Comparison of ENCODE assay signal across 27 mouse cellular contexts in genomic region chr15:97755361-97755760, GRCm38 (mm10). TPM values are rescaled to one million over a fixed set of nuclear protein-coding genes. Genes with fewer than 3 reads are reported as not detected.
DNase-seq lines count a peak whose midpoint lies in the region; ATAC-seq and TF ChIP-seq lines count a peak whose summit lies in the region.
"Had no signal": no experiment of that assay in that cellular context is flagged by ENCODE, and none has a peak within 500 bp of the region (broad histone marks: within the 10 kb centered on the region; RNA-seq: fewer than 3 reads in every experiment).

No protein-coding gene starts in this region.

- no peak overlapping the region for H3K9ac ChIP-seq in embryonic facial prominence, embryonic 14.5 days (ENCODE audit: low read depth, low read length)
- H3K9ac ChIP-seq in hindbrain, embryonic 13.5 days, result peak overlapping the region; percentile 43; the same call in 1 of the 2 replicates
- H3K9ac ChIP-seq in hindbrain, embryonic 14.5 days, result no peak overlapping the region
- H3K9ac ChIP-seq: liver, postnatal 0 days; neural tube, embryonic 15.5 days had no signal

- no peaks in the 10 kb centered on the region for H3K27me3 ChIP-seq in embryonic facial prominence, embryonic 14.5 days (replicated peaks; ENCODE audit: control insufficient read depth, insufficient read depth, low read length)
- peaks cover 5% of the 10 kb centered on the region; the same call in 1 of the 2 replicates for H3K27me3 ChIP-seq in embryonic facial prominence, embryonic 10.5 days (replicated peaks; ENCODE audit: low read depth, poor library complexity, severe bottlenecking)
- H3K27me3 ChIP-seq in hindbrain, embryonic 13.5 days, result 0 out of 2 replicates have a peak, but pooled peaks cover 12% of the 10 kb centered on the region
- H3K27me3 ChIP-seq in hindbrain, embryonic 14.5 days (ENCODE audit: control insufficient read depth, insufficient read depth, low read length), result no peaks in the 10 kb centered on the region
- H3K27me3 ChIP-seq in Patski, result no peaks in the 10 kb centered on the region
- H3K27me3 ChIP-seq: neural tube, embryonic 15.5 days had no signal

- in situ Hi-C loops in Patski (cut with MboI; ENCODE audit: low pct_unique_long_range_greater_than_20kb), result no loop called here

- TF ChIP-seq CTCF in Patski (IDR thresholded peaks at IDR 0.05), result no peak

- POLR2A ChIA-PET in Patski (lab: Charles Lee), result interaction anchor here (1.4 kb wide), 1 partner anchor 26 kb away, joined by 4 read pairs; no protein-coding TSS in a partner anchor

- DNase-seq in embryonic facial prominence, embryonic 14.5 days (ENCODE audit: low spot score), result no peak
- no peak for DNase-seq in embryonic facial prominence, embryonic 10.5 days (ENCODE audit: low spot score)
- DNase-seq in hindbrain, embryonic 14.5 days (ENCODE audit: low spot score), result no peak
- no peak for DNase-seq in Patski (ENCODE audit: low read depth, low spot score)
- peak; percentile 41 for DNase-seq in retina, postnatal 1 day
- no peak for DNase-seq in frontal cortex, postnatal 10 days (ENCODE audit: low spot score in 2 of 2)
- DNase-seq: adrenal gland, postnatal 14 days; cerebellum, adult 9-10 months; gastrocnemius, postnatal 36 days; heart, postnatal 14 days; kidney, adult 9 months; kidney, postnatal 14 days; liver, postnatal 0 days; thymus, adult 2 months; thymus, postnatal 4 days had no signal

- no peak for ATAC-seq in embryonic facial prominence, embryonic 14.5 days (ENCODE audit: low read depth)
- no peak for ATAC-seq in hindbrain, embryonic 13.5 days (ENCODE audit: low FRiP score)
- ATAC-seq in hindbrain, embryonic 14.5 days (ENCODE audit: low FRiP score), result no peak
- ATAC-seq in Patski, result peak; percentile 32
- no peak for ATAC-seq in activated CD4-positive, CD25-positive, alpha-beta regulatory T cell, adult 4 months
- ATAC-seq: CD4-positive, CD25-positive, alpha-beta regulatory T cell, adult 4 months; forebrain, embryonic 16.5 days; hindbrain, embryonic 16.5 days; intestine, embryonic 16.5 days; liver, postnatal 0 days; lung, postnatal 0 days had no signal

- H3K27ac ChIP-seq in embryonic facial prominence, embryonic 14.5 days (replicated peaks; ENCODE audit: low read depth, low read length), result peak overlapping the region; percentile 39; the same call in 1 of the 2 replicates
- H3K27ac ChIP-seq in embryonic facial prominence, embryonic 10.5 days (replicated peaks), result no peak overlapping the region; the same call in 1 of the 2 replicates
- no peak overlapping the region for H3K27ac ChIP-seq in hindbrain, embryonic 13.5 days
- H3K27ac ChIP-seq in hindbrain, embryonic 14.5 days, result no peak overlapping the region
- H3K27ac ChIP-seq: forebrain, embryonic 10.5 days; midbrain, embryonic 10.5 days; neural tube, embryonic 15.5 days; stomach, postnatal 0 days had no signal

- H3K4me1 ChIP-seq in embryonic facial prominence, embryonic 14.5 days (ENCODE audit: control insufficient read depth, insufficient read depth, low read length), result peaks cover 28% of the 10 kb centered on the region
- H3K4me1 ChIP-seq in embryonic facial prominence, embryonic 10.5 days, result peaks cover 29% of the 10 kb centered on the region
- H3K4me1 ChIP-seq in hindbrain, embryonic 13.5 days (replicated peaks), result peaks cover 29% of the 10 kb centered on the region
- H3K4me1 ChIP-seq in hindbrain, embryonic 14.5 days (replicated peaks; ENCODE audit: control insufficient read depth, insufficient read depth, low read length), result peaks cover 8% of the 10 kb centered on the region

- CTCF ChIA-PET in Patski (lab: Charles Lee), result no interaction called here

- peaks cover 12% of the 10 kb centered on the region for H3K36me3 ChIP-seq in embryonic facial prominence, embryonic 14.5 days (ENCODE audit: control insufficient read depth, insufficient read depth, low read length)
- H3K36me3 ChIP-seq in embryonic facial prominence, embryonic 10.5 days (replicated peaks), result no peaks in the 10 kb centered on the region
- 0 out of 2 replicates have a peak, but pooled peaks cover 8% of the 10 kb centered on the region for H3K36me3 ChIP-seq in hindbrain, embryonic 13.5 days
- no peaks in the 10 kb centered on the region for H3K36me3 ChIP-seq in hindbrain, embryonic 14.5 days (replicated peaks; ENCODE audit: control insufficient read depth, insufficient read depth)
- H3K36me3 ChIP-seq: forebrain, embryonic 10.5 days; midbrain, embryonic 10.5 days had no signal

- no peak overlapping the region for H3K4me3 ChIP-seq in embryonic facial prominence, embryonic 14.5 days (ENCODE audit: low read depth, low read length)
- H3K4me3 ChIP-seq in embryonic facial prominence, embryonic 10.5 days, result no peak overlapping the region
- no peak overlapping the region for H3K4me3 ChIP-seq in hindbrain, embryonic 13.5 days
- no peak overlapping the region for H3K4me3 ChIP-seq in hindbrain, embryonic 14.5 days (replicated peaks; ENCODE audit: low read length)
- H3K4me3 ChIP-seq: forebrain, embryonic 10.5 days; midbrain, embryonic 10.5 days; neural tube, embryonic 15.5 days had no signal

- no peaks in the 10 kb centered on the region for H3K9me3 ChIP-seq in embryonic facial prominence, embryonic 14.5 days (ENCODE audit: control insufficient read depth, low read length)
- H3K9me3 ChIP-seq in embryonic facial prominence, embryonic 10.5 days, result no peaks in the 10 kb centered on the region
- H3K9me3 ChIP-seq in hindbrain, embryonic 13.5 days, result no peaks in the 10 kb centered on the region
- H3K9me3 ChIP-seq in hindbrain, embryonic 14.5 days (ENCODE audit: control insufficient read depth, low read length), result no peaks in the 10 kb centered on the region
- H3K9me3 ChIP-seq: forebrain, embryonic 10.5 days; midbrain, embryonic 10.5 days; neural tube, embryonic 15.5 days had no signal

- 34% methylated on average over 8 of the region's 8 CpGs for WGBS in embryonic facial prominence, embryonic 14.5 days
- 45% methylated on average over 8 of the region's 8 CpGs for WGBS in embryonic facial prominence, embryonic 10.5 days
- 43% methylated on average over 8 of the region's 8 CpGs for WGBS in hindbrain, embryonic 13.5 days
- 39% methylated on average over 8 of the region's 8 CpGs for WGBS in hindbrain, embryonic 14.5 days

- no peak overlapping the region for H3K4me2 ChIP-seq in embryonic facial prominence, embryonic 14.5 days (ENCODE audit: low read depth, low read length)
- H3K4me2 ChIP-seq in hindbrain, embryonic 13.5 days, result no peak overlapping the region
- H3K4me2 ChIP-seq in hindbrain, embryonic 14.5 days (replicated peaks), result no peak overlapping the region
- H3K4me2 ChIP-seq: liver, embryonic 11.5 days; neural tube, embryonic 15.5 days had no signal

RNA-seq across cellular contexts. Expression of gene Rapgef3, which starts 12.4 kb away (rescaled TPM):
- polyA plus RNA-seq in embryonic facial prominence, embryonic 14.5 days (2014; fragmentation: Nextera tagmentation; extraction: Ambion mirVana), result 8.0 and 8.3 TPM in 2 replicates
- polyA plus RNA-seq in embryonic facial prominence, embryonic 10.5 days (2016; fragmentation: Nextera tagmentation; extraction: Ambion mirVana), result 5.5 and 5.9 TPM in 2 replicates
- 10.4 and 10.8 TPM in 2 replicates for polyA plus RNA-seq in hindbrain, embryonic 13.5 days (2015; fragmentation: Nextera tagmentation; extraction: Ambion mirVana)
- polyA plus RNA-seq in hindbrain, embryonic 14.5 days (2014; fragmentation: Nextera tagmentation; extraction: Ambion mirVana), result 7.3 and 9.6 TPM in 2 replicates
- polyA plus RNA-seq in Patski (2021), result 22.4 TPM
- not detected for polyA plus RNA-seq in activated CD4-positive, CD25-positive, alpha-beta regulatory T cell, adult 4 months (2017; shearing (Covaris generic))

RNA-seq across cellular contexts. Expression of gene Slc48a1, which starts 23.0 kb away (rescaled TPM):
- 37.5 and 41.9 TPM in 2 replicates for polyA plus RNA-seq in embryonic facial prominence, embryonic 14.5 days (2014; fragmentation: Nextera tagmentation; extraction: Ambion mirVana)
- 17.8 and 18.9 TPM in 2 replicates for polyA plus RNA-seq in embryonic facial prominence, embryonic 10.5 days (2016; fragmentation: Nextera tagmentation; extraction: Ambion mirVana)
- polyA plus RNA-seq in hindbrain, embryonic 13.5 days (2015; fragmentation: Nextera tagmentation; extraction: Ambion mirVana), result 59.8 and 62.9 TPM in 2 replicates
- 92.6 and 101 TPM in 2 replicates for polyA plus RNA-seq in hindbrain, embryonic 14.5 days (2014; fragmentation: Nextera tagmentation; extraction: Ambion mirVana)
- polyA plus RNA-seq in Patski (2021), result 134 TPM
- polyA plus RNA-seq in activated CD4-positive, CD25-positive, alpha-beta regulatory T cell, adult 4 months (2017; shearing (Covaris generic)), result 10 to 100 TPM; 23.6 to 29.0 TPM

RNA-seq across cellular contexts. Expression of gene Endou, which starts 24.2 kb away (rescaled TPM):
- 4.1 and 6.2 TPM in 2 replicates for polyA plus RNA-seq in embryonic facial prominence, embryonic 14.5 days (2014; fragmentation: Nextera tagmentation; extraction: Ambion mirVana)
- polyA plus RNA-seq in embryonic facial prominence, embryonic 10.5 days (2016; fragmentation: Nextera tagmentation; extraction: Ambion mirVana), result 0.06 TPM in 1 of 2 replicates, not detected in the other
- polyA plus RNA-seq in hindbrain, embryonic 13.5 days (2015; fragmentation: Nextera tagmentation; extraction: Ambion mirVana), result 0.21 and 0.29 TPM in 2 replicates
- 0.20 and 0.31 TPM in 2 replicates for polyA plus RNA-seq in hindbrain, embryonic 14.5 days (2014; fragmentation: Nextera tagmentation; extraction: Ambion mirVana)
- 0.17 TPM for polyA plus RNA-seq in Patski (2021)
- under 1 TPM in 1 of 2 experiments, not detected in 1; 0.33 TPM for polyA plus RNA-seq in activated CD4-positive, CD25-positive, alpha-beta regulatory T cell, adult 4 months (2017; shearing (Covaris generic))
- polyA plus RNA-seq: liver, embryonic 11.5 days had no signal

RNA-seq across cellular contexts. Expression of gene Rpap3, which starts 49.7 kb away (rescaled TPM):
- 25.4 and 29.6 TPM in 2 replicates for polyA plus RNA-seq in embryonic facial prominence, embryonic 14.5 days (2014; fragmentation: Nextera tagmentation; extraction: Ambion mirVana)
- 38.8 and 40.2 TPM in 2 replicates for polyA plus RNA-seq in embryonic facial prominence, embryonic 10.5 days (2016; fragmentation: Nextera tagmentation; extraction: Ambion mirVana)
- 35.6 TPM in 2 replicates for polyA plus RNA-seq in hindbrain, embryonic 13.5 days (2015; fragmentation: Nextera tagmentation; extraction: Ambion mirVana)
- 42.1 and 45.6 TPM in 2 replicates for polyA plus RNA-seq in hindbrain, embryonic 14.5 days (2014; fragmentation: Nextera tagmentation; extraction: Ambion mirVana)
- 32.9 TPM for polyA plus RNA-seq in Patski (2021)
- polyA plus RNA-seq in activated CD4-positive, CD25-positive, alpha-beta regulatory T cell, adult 4 months (2017; shearing (Covaris generic)), result 10 to 100 TPM; 23.4 to 30.7 TPM
